Mouse (Mus musculus) kidney, postnatal 0 days (tissue): ENCODE results near the gene Rab26. TPM values are rescaled to one million over a fixed set of nuclear protein-coding genes. Genes with fewer than 3 reads are reported as not detected.

ENCODE experiments used
- ATAC-seq: fragments of 200-750 bp; cut with Nextera tagmentation; replicated peaks from 2 replicates; pipeline ENCODE4 v1.8.0; 2017; ENCODE audit warnings: low read depth, moderate number of reproducible peaks, moderate TSS enrichment, moderate library complexity; ENCODE audit not compliant: low FRiP score
- DNase-seq: peaks from one replicate; pipeline ENCODE4 v3.0.0-alpha.2; 2016; ENCODE audit warnings: low spot score
- H3K27ac ChIP-seq: fragments of 300-500 bp; sonication (generic); 2 replicates; pipeline ENCODE4 v1.5.1; 2014; ENCODE audit warnings: mild to moderate bottlenecking
- H3K27me3 ChIP-seq: fragments of 300-500 bp; sonication (generic); 2 replicates; pipeline ENCODE4 v1.6.1; 2014; ENCODE audit warnings: low read length, mixed read lengths; ENCODE audit not compliant: insufficient read depth
- H3K36me3 ChIP-seq: fragments of 300-500 bp; sonication (generic); 2 replicates; pipeline ENCODE4 v1.6.1; 2014; ENCODE audit warnings: low read length, mixed read lengths; ENCODE audit not compliant: insufficient read depth
- H3K4me1 ChIP-seq: fragments of 300-500 bp; sonication (generic); replicated peaks from 2 replicates; pipeline ENCODE4 v1.6.1; 2014; ENCODE audit warnings: antibody characterized with exemption, low read length, mixed read lengths; ENCODE audit not compliant: insufficient read depth
- H3K4me2 ChIP-seq: fragments of 300-500 bp; sonication (generic); 2 replicates; pipeline ENCODE4 v1.6.1; 2014; ENCODE audit warnings: mild to moderate bottlenecking, low read length, moderate library complexity, mixed read lengths
- H3K4me3 ChIP-seq: fragments of 300-500 bp; sonication (generic); replicated peaks from 2 replicates; pipeline ENCODE4 v1.5.1; 2014; ENCODE audit warnings: low read depth, low read length
- H3K9ac ChIP-seq: fragments of 300-500 bp; sonication (generic); 2 replicates; pipeline ENCODE4 v1.6.1; 2014; ENCODE audit warnings: low read depth, low read length
- H3K9me3 ChIP-seq: fragments of 300-500 bp; sonication (generic); replicated peaks from 2 replicates; pipeline ENCODE4 v1.6.1; 2016; ENCODE audit warnings: low read length, inconsistent platforms, mixed read lengths
- CTCF ChIP-seq: IDR thresholded peaks from 2 replicates; pipeline ENCODE4 v1.5.1; 2016; ENCODE audit warnings: antibody characterized with exemption, low read depth, mild to moderate bottlenecking, moderate library complexity
- WGBS: fragments of 180-500 bp; shearing (Covaris S2); extraction: QIAGEN DNeasy Blood & Tissue Kit; methylation state at CpG from one replicate; pipeline ENCODE4 v1.1.7; 2014; 5-methylcytosine and 5-hydroxymethylcytosine counted together
- polyA plus RNA-seq: library from polyadenylated mRNA; unstranded; fragments of >200 nt; fragmentation: Nextera tagmentation; extraction: Ambion mirVana; gene quantifications from 2 replicates; pipeline ENCODE4 v1.2.1, GENCODE M21; 2015

Gene Rab26
- polyA plus RNA-seq, 1 experiment from 2014 or later = 3.5 TPM

GRCm38 (mm10) chr17:24531064-24531463 is 2.9 kb downstream of the Rab26 start:
- TF ChIP-seq CTCF = no peak
- no peak for DNase-seq
- Histone ChIP-seq H3K4me2 (no peak overlapping the region), H3K27ac (no peak overlapping the region), H3K27me3 (no peaks in the 10 kb centered on the region), H3K9ac (peak overlapping the region; percentile 20; the same call in 1 of the 2 replicates), H3K9me3 (no peaks in the 10 kb centered on the region), H3K4me1 (peaks cover 21% of the 10 kb centered on the region), H3K36me3 (no peaks in the 10 kb centered on the region; the same call in 1 of the 2 replicates), H3K4me3 (no peak overlapping the region)
- 69% methylated on average over 3 of the region's 3 CpGs for WGBS
- ATAC-seq = no peak

- H3K4me1 ChIP-seq = peaks cover 21% of the 10 kb centered on the region
- 35% methylated on average over 8 of the region's 8 CpGs for WGBS
- DNase-seq (no peak), ATAC-seq (no peak)
- 0 out of 2 replicates have a peak overlapping the region, but pooled peaks have one; percentile 72 for H3K9ac ChIP-seq
- no peak overlapping the region for H3K27ac ChIP-seq
- no peaks in the 10 kb centered on the region for H3K27me3 ChIP-seq
- TF ChIP-seq CTCF = peak; percentile 55
- no peaks in the 10 kb centered on the region; the same call in 1 of the 2 replicates for H3K36me3 ChIP-seq
- no peak overlapping the region for H3K4me3 ChIP-seq
- H3K9me3 ChIP-seq = no peaks in the 10 kb centered on the region
- peak overlapping the region; percentile 72 for H3K4me2 ChIP-seq
These were observed 3.5 kb downstream of the Rab26 start for GRCm38 (mm10) chr17:24530361-24531050.

GRCm38 (mm10) chr17:24529883-24530282 is 4.1 kb downstream of the Rab26 start:
- ATAC-seq (no peak), DNase-seq (no peak)
- 0 out of 2 replicates have a peak overlapping the region, but pooled peaks have one; percentile 7 for H3K4me3 ChIP-seq
- H3K27ac ChIP-seq = no peak overlapping the region
- H3K9ac ChIP-seq = peak overlapping the region; percentile 72
- 27% methylated on average over 5 of the region's 5 CpGs for WGBS
- no peaks in the 10 kb centered on the region; the same call in 1 of the 2 replicates for H3K36me3 ChIP-seq
- H3K27me3 ChIP-seq = no peaks in the 10 kb centered on the region
- TF ChIP-seq CTCF = no peak
- H3K9me3 ChIP-seq = no peaks in the 10 kb centered on the region
- H3K4me1 ChIP-seq = peaks cover 21% of the 10 kb centered on the region
- H3K4me2 ChIP-seq = peak overlapping the region; percentile 72

- H3K4me2 ChIP-seq = peak overlapping the region; percentile 72
- H3K27ac ChIP-seq = peak overlapping the region; percentile 75; the same call in 1 of the 2 replicates
- ATAC-seq = no peak
- WGBS = under 1% methylated on average over 4 of the region's 4 CpGs
- H3K27me3 ChIP-seq = no peaks in the 10 kb centered on the region
- TF ChIP-seq CTCF = peak; percentile 87
- H3K9ac ChIP-seq = peak overlapping the region; percentile 72
- DNase-seq = peak; percentile 77
- no peaks in the 10 kb centered on the region; the same call in 1 of the 2 replicates for H3K36me3 ChIP-seq
- peaks cover 21% of the 10 kb centered on the region for H3K4me1 ChIP-seq
- H3K9me3 ChIP-seq = no peaks in the 10 kb centered on the region
- H3K4me3 ChIP-seq = peak overlapping the region; percentile 73
These were observed 5.0 kb downstream of the Rab26 start for GRCm38 (mm10) chr17:24529007-24529451.

- TF ChIP-seq CTCF = no peak
- peaks cover 21% of the 10 kb centered on the region for H3K4me1 ChIP-seq
These were observed 5.5 kb downstream of the Rab26 start for GRCm38 (mm10) chr17:24528560-24528918.

GRCm38 (mm10) chr17:24527723-24528559 is 6.1 kb downstream of the Rab26 start, which contains the start of gene Traf7:
Gene Traf7, minus strand, starts transcription at chr17:24527938.
- H3K36me3 ChIP-seq = peaks cover under 1% of the 10 kb centered on the region; the same call in 1 of the 2 replicates
- H3K27me3 ChIP-seq = no peaks in the 10 kb centered on the region
- no peaks in the 10 kb centered on the region for H3K9me3 ChIP-seq
- H3K4me2 ChIP-seq = peak within 1 kb of the TSS; percentile 72
- H3K27ac ChIP-seq = peak within 1 kb of the TSS; percentile 75
- WGBS = under 1% methylated on average over 40 of the region's 40 CpGs
- no peak for TF ChIP-seq CTCF
- peak; percentile 100 for DNase-seq
- peak within 1 kb of the TSS; percentile 73 for H3K4me3 ChIP-seq
- H3K9ac ChIP-seq = peak within 1 kb of the TSS; percentile 78
- peaks cover 16% of the 10 kb centered on the region for H3K4me1 ChIP-seq
- peak; percentile 98 for ATAC-seq

More at GRCm38 (mm10) chr17:24528560-24528918, 5.5 kb downstream of the Rab26 start:
- Histone ChIP-seq H3K4me2 (peak overlapping the region; percentile 72), H3K27me3 (no peaks in the 10 kb centered on the region), H3K9me3 (no peaks in the 10 kb centered on the region), H3K27ac (peak overlapping the region; percentile 75), H3K9ac (peak overlapping the region; percentile 72), H3K36me3 (no peaks in the 10 kb centered on the region; the same call in 1 of the 2 replicates), H3K4me3 (peak overlapping the region; percentile 73)
- DNase-seq (no peak), ATAC-seq (no peak)
- 0% methylated on average over 8 of the region's 8 CpGs for WGBS
